Mouse (Mus musculus) ZHBTc4 (cell line): ENCODE data around the gene Alkbh3.

Source experiments
- DNase-seq: peaks from one replicate; pipeline ENCODE4 v3.0.0-alpha.2; 2011; ENCODE audit warnings: low read depth, low spot score

The Alkbh3 gene

DNA sequence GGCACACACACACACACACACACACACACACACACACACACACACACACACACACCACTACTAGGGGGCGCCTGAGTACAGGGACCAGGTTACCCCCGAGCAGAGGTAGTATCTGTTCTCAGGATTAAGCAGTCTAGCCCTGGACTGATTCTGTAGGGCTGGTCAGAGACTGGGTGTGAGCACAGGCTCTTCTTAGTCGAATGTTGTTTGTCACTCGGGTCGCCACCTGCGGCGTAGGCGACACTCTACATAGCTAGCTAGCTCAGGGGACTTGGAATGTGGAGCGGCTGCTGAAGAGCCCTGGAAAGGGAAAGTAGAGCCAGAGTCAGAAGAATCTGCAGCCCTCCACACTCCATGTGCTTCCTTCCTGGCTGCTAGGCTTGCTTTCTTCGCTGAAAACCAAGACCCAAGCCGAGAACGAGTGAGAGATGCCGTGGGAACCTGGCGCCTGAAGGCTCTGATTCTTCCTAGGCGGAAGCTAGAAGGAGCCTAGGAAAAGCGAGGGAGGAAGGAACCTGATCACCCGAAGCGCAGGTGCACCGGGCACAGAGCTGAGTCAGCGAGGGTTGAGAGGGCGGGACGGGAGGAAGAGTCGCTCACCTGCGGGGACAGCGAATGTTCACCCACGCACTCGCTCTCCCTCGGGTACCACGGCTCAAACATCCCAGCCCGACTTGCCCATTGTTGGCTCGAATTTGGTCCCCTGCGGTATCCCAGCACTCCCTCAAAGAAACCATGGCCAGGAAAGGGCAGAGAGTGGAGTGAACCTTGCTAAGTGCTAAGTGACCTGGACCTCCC lies 55.6 kb downstream of the Alkbh3 start:
- peak; percentile 74 for DNase-seq

DNA sequence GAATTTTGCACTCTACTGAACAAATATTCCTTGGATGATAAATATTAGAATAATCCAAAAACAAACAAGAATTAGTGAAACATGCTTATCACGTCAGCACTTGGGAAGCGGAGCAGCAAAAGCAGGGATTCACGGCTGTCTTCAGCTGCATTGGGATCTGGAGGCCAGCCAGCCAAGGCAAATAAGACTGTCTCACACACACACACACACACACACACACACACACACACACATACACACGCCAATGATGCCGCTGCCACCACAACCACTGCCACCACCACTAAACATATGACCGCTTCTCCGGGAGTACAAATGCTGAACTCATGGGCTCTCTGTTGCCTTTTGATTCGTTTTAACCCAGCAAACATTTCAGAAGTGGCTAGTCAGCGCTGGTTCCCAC lies 56.9 kb downstream of the Alkbh3 start:
- no peak for DNase-seq

GRCm38 (mm10) chr2:93946976-93947375 lies 63.6 kb downstream of the Alkbh3 start:
- DNase-seq: no peak

GRCm38 (mm10) chr2:93944855-93945254 lies 65.8 kb downstream of the Alkbh3 start:
- no peak for DNase-seq

- DNase-seq: peak; percentile 88
Measured at GRCm38 (mm10) chr2:93944099-93944498, 66.5 kb downstream of the Alkbh3 start.

DNA sequence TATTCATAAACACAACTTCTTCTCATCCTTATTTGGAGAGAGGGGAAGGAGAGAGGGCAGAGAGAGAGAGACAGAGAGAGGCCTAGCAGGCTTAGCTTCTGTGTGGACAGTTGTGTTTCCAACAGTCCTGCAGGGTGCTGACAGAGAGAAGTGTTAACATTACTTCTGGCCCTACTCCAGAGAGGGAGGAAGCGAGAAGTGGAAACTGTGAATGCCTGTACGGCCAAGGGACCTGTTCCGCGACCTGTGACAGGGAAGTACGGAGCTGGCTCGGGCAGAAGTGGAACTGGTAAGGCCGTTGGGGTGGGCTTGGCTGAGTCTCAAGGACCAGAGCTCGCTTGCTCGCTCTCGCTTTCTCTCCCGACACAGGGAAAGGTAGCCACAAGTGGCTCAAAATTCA lies 68.9 kb downstream of the Alkbh3 start:
- no peak for DNase-seq

- no peak for DNase-seq
Measured at GRCm38 (mm10) chr2:93938534-93938933, 72.1 kb downstream of the Alkbh3 start.
